Mouse (Mus musculus) spleen, adult 2 months (tissue): ENCODE data around the gene BC048671. TPM values are rescaled to one million over a fixed set of nuclear protein-coding genes. Genes with fewer than 3 reads are reported as not detected.

Experiments
- DNase-seq, 2 experiments: peaks; one replicate each; pipeline versions ENCODE4 v3.0.0 to v3.0.0-alpha.2; 2012 to 2021; ENCODE audit warnings: low spot score in 2 of 2, low read depth in 1 of 2
- H3K27ac ChIP-seq: fragments of 200-500 bp; 2 replicates; pipeline ENCODE4 v1.5.1; 2012; ENCODE audit warnings: low read length, inconsistent platforms; ENCODE audit not compliant: insufficient read depth
- H3K27me3 ChIP-seq: fragments of 200-500 bp; 2 replicates; pipeline ENCODE4 v1.6.1; 2012; ENCODE audit warnings: mild to moderate bottlenecking, moderate library complexity, low read length, inconsistent platforms; ENCODE audit not compliant: control insufficient read depth, insufficient read depth
- H3K36me3 ChIP-seq: fragments of 200-500 bp; 2 replicates; pipeline ENCODE4 v1.6.1; 2012; ENCODE audit warnings: mild to moderate bottlenecking, low read length, inconsistent platforms; ENCODE audit not compliant: control insufficient read depth, insufficient read depth
- H3K4me1 ChIP-seq: fragments of 200-500 bp; 2 replicates; pipeline ENCODE4 v1.6.1; 2011; ENCODE audit warnings: inconsistent platforms; ENCODE audit not compliant: control insufficient read depth, insufficient read depth, insufficient read length
- H3K4me3 ChIP-seq: fragments of 200-500 bp; 2 replicates; pipeline ENCODE4 v1.5.1; 2011; ENCODE audit warnings: mild to moderate bottlenecking, inconsistent platforms; ENCODE audit not compliant: insufficient read depth, insufficient read length; ENCODE audit errors: extremely low read depth
- CTCF ChIP-seq: fragments of 200-500 bp; IDR thresholded peaks from 2 replicates; pipeline ENCODE4 v1.5.1; 2011; ENCODE audit warnings: mild to moderate bottlenecking, inconsistent platforms; ENCODE audit not compliant: insufficient read depth, insufficient read length, insufficient replicate concordance; ENCODE audit errors: extremely low read depth
- POLR2A ChIP-seq: fragments of 200-500 bp; IDR thresholded peaks from 2 replicates; pipeline ENCODE4 v1.6.1; 2011; ENCODE audit warnings: low read depth, low read length, inconsistent platforms
- WGBS: fragments of 180-500 bp; shearing (Covaris S2); methylation state at CpG from one replicate; pipeline ENCODE4 v1.1.7; 2018; 5-methylcytosine and 5-hydroxymethylcytosine counted together
- polyA plus RNA-seq: library from polyadenylated mRNA; depleted of rRNA; stranded (reverse); fragments of >200 nt; gene quantifications from 2 replicates; pipeline ENCODE4 v1.2.3, GENCODE M21; 2012

BC048671 gene
- polyA plus RNA-seq, 1 experiment, result not detected

DNA sequence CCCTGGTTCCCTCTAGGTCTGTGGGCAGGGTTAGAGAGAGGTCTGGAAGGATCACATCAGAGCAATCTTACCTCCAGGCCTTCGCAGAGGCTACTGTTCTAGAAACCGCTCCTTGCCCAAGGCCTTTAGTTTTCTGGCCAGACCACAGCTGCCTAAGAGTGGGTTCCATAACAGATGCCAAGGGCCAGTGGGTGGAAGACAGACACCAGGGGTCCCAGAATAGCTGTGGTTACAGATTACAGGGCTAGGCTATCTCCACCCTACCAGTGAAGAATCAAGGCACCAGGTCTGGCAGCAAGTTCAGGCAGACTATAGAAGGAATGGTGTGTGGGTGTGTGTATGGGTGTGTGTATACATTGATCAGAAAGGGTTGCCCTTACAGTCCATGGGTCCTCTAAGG, 18.0 kb downstream of the BC048671 start:
- H3K36me3 ChIP-seq, result no peaks in the 10 kb centered on the region
- 86% methylated on average over 2 of the region's 2 CpGs for WGBS
- no peak for TF ChIP-seq POLR2A
- no peak for TF ChIP-seq CTCF

DNA sequence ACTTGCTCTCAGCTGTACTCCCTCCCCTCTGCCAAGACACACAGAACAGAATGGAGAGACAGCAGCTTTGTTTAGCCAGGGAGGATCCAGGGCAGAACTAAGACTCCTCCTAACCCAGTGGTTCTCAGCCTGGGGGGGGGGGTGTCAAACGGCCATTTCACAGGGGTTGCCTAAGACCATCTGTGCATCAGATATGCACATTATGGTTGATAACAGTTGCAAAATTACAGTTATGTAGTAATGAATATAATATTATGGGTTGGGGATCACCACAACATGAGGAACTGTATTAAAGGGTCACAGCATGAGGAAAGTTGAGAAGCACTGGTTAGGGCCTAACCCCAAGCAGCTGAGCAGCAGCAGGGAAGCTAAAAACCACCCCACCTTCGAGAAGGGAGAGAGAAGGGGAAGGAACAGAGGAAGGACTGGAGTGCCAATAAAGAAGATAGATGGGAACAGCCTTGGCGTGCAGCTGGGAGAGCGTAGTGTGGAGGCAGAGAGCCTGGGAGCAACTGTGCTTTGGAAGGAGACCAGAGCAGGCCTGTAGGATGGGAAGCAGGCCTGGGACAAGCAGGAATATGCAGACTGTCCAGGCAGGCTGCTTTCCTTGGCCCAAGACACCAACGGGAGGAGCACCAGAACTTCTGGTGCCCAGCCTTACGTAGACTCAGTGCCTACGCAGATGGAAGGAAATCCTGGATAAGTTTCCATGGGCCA, 18.6 kb downstream of the BC048671 start:
- H3K27ac ChIP-seq, result no peak overlapping the region

More for the DNA sequence above, 18.0 kb downstream of the BC048671 start:
- DNase-seq, result no peak
- Histone ChIP-seq H3K27ac (no peak overlapping the region), H3K4me3 (no peak overlapping the region), H3K27me3 (no peaks in the 10 kb centered on the region), H3K4me1 (no peaks in the 10 kb centered on the region)

DNA sequence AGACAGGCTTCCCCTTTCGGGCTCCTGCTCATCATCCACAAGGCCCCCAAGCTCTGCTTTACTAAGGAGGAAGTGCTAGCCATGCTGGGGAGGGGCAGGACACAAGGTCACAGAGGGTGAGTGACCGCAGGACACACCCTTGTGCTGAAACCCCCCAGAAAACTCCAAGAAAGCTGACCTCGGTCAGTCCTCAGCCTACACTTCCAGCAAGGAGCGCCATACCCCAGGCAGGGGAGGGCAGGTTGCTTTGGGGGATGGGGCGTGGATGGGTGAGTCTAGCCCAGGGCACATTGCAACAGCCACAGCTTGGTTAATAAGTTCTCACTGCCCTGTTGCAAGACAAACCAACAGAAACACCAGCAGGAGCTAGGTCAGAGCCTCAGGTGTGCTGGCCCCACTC, 19.4 kb downstream of the BC048671 start:
- Histone ChIP-seq H3K27ac (no peak overlapping the region), H3K4me1 (no peaks in the 10 kb centered on the region), H3K36me3 (no peaks in the 10 kb centered on the region), H3K4me3 (no peak overlapping the region), H3K27me3 (no peaks in the 10 kb centered on the region)
- WGBS, result 70% methylated on average over 5 of the region's 5 CpGs
- no peak for DNase-seq
- TF ChIP-seq POLR2A, result no peak
- no peak for TF ChIP-seq CTCF

More for the DNA sequence above, 18.6 kb downstream of the BC048671 start:
- WGBS, result 69% methylated on average over 7 of the region's 7 CpGs
- TF ChIP-seq CTCF (no peak), POLR2A (no peak)
- H3K27me3 ChIP-seq, result no peaks in the 10 kb centered on the region
- no peaks in the 10 kb centered on the region for H3K36me3 ChIP-seq
- no peaks in the 10 kb centered on the region for H3K4me1 ChIP-seq
- H3K4me3 ChIP-seq, result no peak overlapping the region
- DNase-seq, result no peak

DNA sequence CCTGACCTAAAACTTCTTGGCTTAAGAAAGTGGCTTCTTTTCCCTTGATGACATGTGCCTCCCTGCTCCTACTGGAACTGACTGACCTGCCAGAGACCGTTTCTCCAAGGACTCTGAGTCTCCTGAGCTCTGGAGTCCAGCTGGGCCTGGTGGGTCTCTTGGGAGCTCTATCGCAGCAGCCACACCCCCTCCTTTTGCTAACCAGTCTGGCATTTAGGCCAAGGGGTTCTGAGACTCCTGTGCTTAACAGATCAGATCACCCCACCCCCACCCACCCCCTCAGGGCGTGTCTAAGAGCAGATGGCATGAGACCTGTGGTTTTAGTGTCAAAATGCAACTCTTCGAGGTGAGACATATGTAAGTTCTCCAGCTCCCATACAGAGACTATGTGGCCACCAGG, 20.8 kb downstream of the BC048671 start:
- TF ChIP-seq CTCF, result no peak
- Histone ChIP-seq H3K4me3 (no peak overlapping the region), H3K27me3 (no peaks in the 10 kb centered on the region), H3K27ac (no peak overlapping the region), H3K4me1 (no peaks in the 10 kb centered on the region), H3K36me3 (no peaks in the 10 kb centered on the region)
- no peak for DNase-seq
- 33% methylated on average over 4 of the region's 4 CpGs for WGBS

DNA sequence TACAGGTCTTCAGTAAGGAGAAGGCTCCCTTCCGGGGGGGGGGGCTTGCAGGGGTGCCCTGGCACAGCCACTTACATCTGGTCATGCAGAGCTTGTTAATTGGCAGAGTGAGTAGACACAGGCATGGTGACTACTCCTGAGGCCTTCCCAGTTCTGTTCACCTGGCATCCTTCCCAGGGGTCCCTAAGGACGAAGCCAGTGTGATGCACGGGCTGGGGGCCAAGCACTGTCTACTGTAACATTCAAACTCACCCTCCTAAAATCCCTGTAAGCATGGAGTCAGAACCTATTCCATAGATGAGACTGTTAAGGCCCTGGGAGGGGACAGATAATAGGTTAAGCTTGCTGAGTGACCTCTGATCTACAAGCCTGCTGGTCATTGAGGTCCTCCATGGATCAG, 23.0 kb downstream of the BC048671 start:
- Histone ChIP-seq H3K36me3 (no peaks in the 10 kb centered on the region), H3K4me1 (no peaks in the 10 kb centered on the region), H3K27me3 (no peaks in the 10 kb centered on the region), H3K27ac (no peak overlapping the region), H3K4me3 (no peak overlapping the region)
- TF ChIP-seq POLR2A (no peak), CTCF (no peak)
- no peak for DNase-seq
- WGBS, result 80% methylated on average over 3 of the region's 3 CpGs

DNA sequence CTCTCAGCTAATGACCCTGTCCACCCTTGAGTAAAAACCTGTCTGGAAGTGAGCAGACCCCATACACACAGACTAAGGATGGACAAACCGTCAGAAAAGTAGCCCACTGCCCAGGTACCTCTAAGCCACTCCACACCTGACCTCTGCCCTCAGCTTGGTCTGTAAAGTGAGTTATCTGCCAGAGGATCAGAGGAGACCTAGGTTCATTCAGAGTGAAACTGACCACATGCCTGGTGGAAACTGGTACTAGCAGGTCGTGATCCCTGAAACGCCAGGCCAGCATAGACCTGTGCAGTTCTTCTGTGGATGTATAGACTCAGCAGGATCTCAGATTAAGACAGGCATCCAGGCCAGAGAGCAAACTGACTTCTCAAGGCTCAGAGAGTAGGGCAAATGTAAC, 23.4 kb downstream of the BC048671 start:
- no peaks in the 10 kb centered on the region for H3K27me3 ChIP-seq
- H3K4me1 ChIP-seq, result no peaks in the 10 kb centered on the region
- DNase-seq, result no peak
- no peak overlapping the region for H3K27ac ChIP-seq
- TF ChIP-seq CTCF (no peak), POLR2A (no peak)
- no peak overlapping the region for H3K4me3 ChIP-seq
- no peaks in the 10 kb centered on the region for H3K36me3 ChIP-seq
- WGBS, result 63% methylated on average over 3 of the region's 3 CpGs

DNA sequence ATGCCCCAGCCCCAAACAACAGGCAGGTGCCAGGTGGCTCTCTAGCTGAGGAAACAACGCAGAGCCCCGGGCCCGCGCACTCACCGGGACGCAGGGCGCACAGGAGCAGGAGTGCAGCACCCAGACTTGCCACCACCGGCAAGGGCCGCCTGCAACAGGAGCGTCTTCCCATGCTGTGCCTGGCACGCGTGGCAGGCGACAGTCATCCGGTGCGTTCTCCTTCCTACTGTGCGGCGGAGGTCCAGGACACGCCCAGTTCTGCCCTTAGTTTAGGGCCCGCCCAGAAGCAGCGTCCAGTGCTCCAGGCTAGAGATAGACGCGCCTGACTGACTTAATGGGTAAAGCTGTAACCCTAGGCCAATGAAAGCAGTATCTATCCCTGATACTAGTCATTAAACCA, 24.0 kb downstream of the BC048671 start, which contains the start of gene Chst13:
Chst13 (minus strand) TSS at position 195 of the 400 bp plus-strand sequence.
- WGBS, result 10% methylated on average over 22 of the region's 22 CpGs
- no peak for DNase-seq
- Histone ChIP-seq H3K4me1 (no peaks in the 10 kb centered on the region), H3K4me3 (no peak within 1 kb of the TSS), H3K27ac (no peak within 1 kb of the TSS), H3K36me3 (no peaks in the 10 kb centered on the region), H3K27me3 (no peaks in the 10 kb centered on the region)
- TF ChIP-seq CTCF (no peak), POLR2A (no peak)
